Mouse (Mus musculus) cerebellum, adult 9-11 months (tissue): ENCODE results near the gene Gm32802.
"Not testable (repeated sequence)": the region's sequence is repeated elsewhere in the genome, so short reads cannot be mapped to it uniquely, and the experiment has no call there.

Experiments
- DNase-seq: peaks from one replicate; pipeline ENCODE4 v3.0.0; 2022

Gene Gm32802

GRCm38 (mm10) chr10:118258388-118258787, at the start of gene Gm32802:
Gene Gm32802 (plus strand): TSS chr10:118258688.
- DNase-seq = not testable (repeated sequence)

- not testable (repeated sequence) for DNase-seq
These were observed 42.6 kb upstream of the Gm32802 start for GRCm38 (mm10) chr10:118215719-118216393.

- DNase-seq = not testable (repeated sequence)
These were observed 30.9 kb upstream of the Gm32802 start for GRCm38 (mm10) chr10:118227629-118228028.

GRCm38 (mm10) chr10:118232607-118233006, 25.9 kb upstream of the Gm32802 start:
- DNase-seq = not testable (repeated sequence)

- DNase-seq = not testable (repeated sequence)
These were observed 17.8 kb upstream of the Gm32802 start, which contains the start of gene Gm32717 for GRCm38 (mm10) chr10:118240680-118241079. Gene Gm32717 (minus strand): TSS chr10:118240780.

- DNase-seq = not testable (repeated sequence)
These were observed 9.4 kb upstream of the Gm32802 start for GRCm38 (mm10) chr10:118249006-118249595.

- DNase-seq = no peak
These were observed 7.6 kb upstream of the Gm32802 start for GRCm38 (mm10) chr10:118250852-118251295.

GRCm38 (mm10) chr10:118268812-118269211, 10.3 kb downstream of the Gm32802 start:
- DNase-seq = not testable (repeated sequence)

GRCm38 (mm10) chr10:118271416-118271815, 12.9 kb downstream of the Gm32802 start:
- DNase-seq = not testable (repeated sequence)

- not testable (repeated sequence) for DNase-seq
These were observed 19.6 kb downstream of the Gm32802 start for GRCm38 (mm10) chr10:118278069-118278468.

- not testable (repeated sequence) for DNase-seq
These were observed 24.1 kb downstream of the Gm32802 start for GRCm38 (mm10) chr10:118282565-118282964.

GRCm38 (mm10) chr10:118283016-118283415, 24.5 kb downstream of the Gm32802 start:
- DNase-seq = not testable (repeated sequence)

GRCm38 (mm10) chr10:118294938-118295337, 36.5 kb downstream of the Gm32802 start, which contains the start of gene Iltifb:
Gene Iltifb (minus strand): TSS chr10:118295038.
- no peak for DNase-seq

- not testable (repeated sequence) for DNase-seq
These were observed 43.6 kb downstream of the Gm32802 start for GRCm38 (mm10) chr10:118302133-118302532.
